Mouse (Mus musculus): ENCODE results near the gene Mafg. TPM values are rescaled to one million over a fixed set of nuclear protein-coding genes. Genes with fewer than 3 reads are reported as not detected.
A peak's percentile ranks its signal among the peaks of the same experiment; 100 is the strongest.

The Mafg gene
- total and polyA plus RNA-seq, 3 experiments: 17.0 to 63.7 (median 29.3) TPM

- TF ChIP-seq RCOR1 (conservative IDR thresholded peaks at IDR 0.05; ENCODE audit: low read depth, low read length): no peak; the same call in 1 of the 2 replicates
- TF ChIP-seq USF1 (IDR thresholded peaks at IDR 0.05; ENCODE audit: low read depth, low read length): no peak; the same call in 1 of the 2 replicates
- TF ChIP-seq UBTF (IDR thresholded peaks at IDR 0.05; ENCODE audit: low read depth, low read length): peak; percentile 17; the same call in 1 of the 2 replicates
- peak; percentile 95 for TF ChIP-seq NELFE (IDR thresholded peaks at IDR 0.05; ENCODE audit: low read depth, low read length)
- no peak for TF ChIP-seq PAX5 (IDR thresholded peaks at IDR 0.05; ENCODE audit: low read length)
- TF ChIP-seq IRF4 (IDR thresholded peaks at IDR 0.05; ENCODE audit: low read depth, low read length): peak; percentile 13; the same call in 1 of the 2 replicates
- TF ChIP-seq BHLHE40 (IDR thresholded peaks at IDR 0.05; ENCODE audit: low read depth, low read length): peak; percentile 92
- no peak for TF ChIP-seq ETS1 (conservative IDR thresholded peaks at IDR 0.05; ENCODE audit: low read depth, low read length)
- no peak for TF ChIP-seq MAFK (IDR thresholded peaks at IDR 0.05; ENCODE audit: insufficient replicate concordance, low read length)
- TF ChIP-seq USF2 (conservative IDR thresholded peaks at IDR 0.05; ENCODE audit: low read depth, low read length): no peak
- peak; percentile 87 for TF ChIP-seq MXI1 (IDR thresholded peaks at IDR 0.05; ENCODE audit: low read depth, low read length)
- no peak for TF ChIP-seq CTCF (conservative IDR thresholded peaks at IDR 0.05 in 1 of 2, IDR thresholded peaks at IDR 0.05 in 1 of 2; ENCODE audit: low read depth in 2 of 2, low read length in 2 of 2)
- peak; percentile 99 for TF ChIP-seq POLR2AphosphoS2 (IDR thresholded peaks at IDR 0.05; ENCODE audit: low read depth, low read length)
- TF ChIP-seq POLR2A (IDR thresholded peaks at IDR 0.05; ENCODE audit: low read depth, low read length): peak; percentile 96
Measured at GRCm38 (mm10) chr11:120617519-120618112, 15.8 kb downstream of the Mafg start, which contains the start of gene Pcyt2 (continued).

DNA sequence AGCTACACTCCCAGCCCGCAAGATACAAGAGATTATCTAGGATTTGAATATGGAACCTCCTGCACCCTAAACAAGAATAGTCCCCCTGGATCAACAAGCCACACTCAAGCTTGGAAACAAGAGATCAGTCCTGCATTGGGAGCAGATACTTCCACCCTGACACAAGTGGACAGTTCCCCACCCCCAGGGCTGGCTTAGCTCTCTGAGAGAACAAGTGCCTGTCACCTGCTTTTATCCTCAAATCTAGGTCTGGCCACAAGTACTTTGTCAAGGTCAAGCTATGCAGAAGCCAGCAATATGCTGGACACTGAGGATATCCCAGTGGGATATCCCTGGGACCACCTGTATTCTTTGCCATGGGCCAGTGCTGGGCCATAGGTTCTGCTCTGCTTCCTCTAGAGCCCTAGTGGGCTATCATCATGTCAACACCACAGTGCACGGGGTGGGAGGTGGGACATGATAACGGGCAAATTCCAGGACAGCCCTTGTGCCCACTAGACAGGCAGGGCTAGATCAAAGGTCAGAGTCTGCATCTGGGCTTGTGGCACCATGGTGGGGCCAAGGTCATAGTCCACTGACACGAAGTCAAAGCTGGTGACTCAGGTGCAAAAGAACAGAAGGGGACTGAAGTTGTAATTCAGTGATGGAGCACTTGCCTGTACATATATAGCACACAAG is 16.6 kb downstream of the Mafg start:
- H3K4me3 ChIP-seq (replicated peaks in 1 of 3; ENCODE audit: low read depth in 2 of 3, low read length in 2 of 3, poor library complexity in 1 of 3): peak overlapping the region; percentile 75 to 87 (median 79)
- 0 out of 2 replicates have a peak overlapping the region, but pooled peaks have one; percentile 59 for H3K27ac ChIP-seq (ENCODE audit: insufficient read depth, low read depth)
- TF ChIP-seq TCF12 (IDR thresholded peaks at IDR 0.05; ENCODE audit: low read depth, low read length): no peak
- no peak for TF ChIP-seq KAT2A (IDR thresholded peaks at IDR 0.05; ENCODE audit: insufficient replicate concordance, low read length)
- TF ChIP-seq SMC3 (IDR thresholded peaks at IDR 0.05; ENCODE audit: low read depth, low read length): no peak
- TF ChIP-seq MEF2A (IDR thresholded peaks at IDR 0.05; ENCODE audit: borderline replicate concordance, low read depth, low read length): no peak
- TF ChIP-seq SIN3A (IDR thresholded peaks at IDR 0.05; ENCODE audit: low read length): no peak
- no peak for TF ChIP-seq JUN (IDR thresholded peaks at IDR 0.05; ENCODE audit: insufficient read depth, low read depth, low read length)
- no peak for TF ChIP-seq PAX5 (IDR thresholded peaks at IDR 0.05; ENCODE audit: low read length)
- no peak for TF ChIP-seq GABPA (IDR thresholded peaks at IDR 0.05; ENCODE audit: insufficient replicate concordance, low read depth, low read length)
- TF ChIP-seq NRF1 (IDR thresholded peaks at IDR 0.05; ENCODE audit: low read depth, low read length): no peak
- TF ChIP-seq RAD21 (IDR thresholded peaks at IDR 0.05; ENCODE audit: low read depth, low read length): no peak
- no peak for TF ChIP-seq CHD1 (IDR thresholded peaks at IDR 0.05; ENCODE audit: low read depth, low read length)
- dilution Hi-C loops (cut with MboI; ENCODE audit: extremely low pct_ligation_motif_present, extremely low pct_unique_long_range_greater_than_20kb, low sequenced_read_pairs): no loop called here
- H3K4me1 ChIP-seq (ENCODE audit: control insufficient read depth in 1 of 2, insufficient read depth in 2 of 2): peaks cover 8 to 36% of the 10 kb centered on the region in 2 experiments
- DNase-seq (ENCODE audit: extremely low read depth): no peak
- H3K79me2 ChIP-seq (replicated peaks; ENCODE audit: control insufficient read depth, extremely low read depth, insufficient read depth, poor library complexity, severe bottlenecking): peaks cover 22% of the 10 kb centered on the region
- H3K9me3 ChIP-seq (replicated peaks; ENCODE audit: low read length): no peaks in the 10 kb centered on the region
- H3K36me3 ChIP-seq (replicated peaks in 1 of 2; ENCODE audit: control insufficient read depth in 1 of 2, insufficient read depth in 1 of 2, low read length in 1 of 2): peaks cover 64 to 80% of the 10 kb centered on the region in 2 experiments
- H3K9ac ChIP-seq (ENCODE audit: insufficient read depth, low read depth): peak overlapping the region; percentile 73
- H3K4me2 ChIP-seq (ENCODE audit: insufficient read depth, low read depth, poor library complexity, severe bottlenecking): peak overlapping the region; percentile 63
- no peaks in the 10 kb centered on the region for H3K27me3 ChIP-seq (replicated peaks)
- in situ Hi-C loops (cut with MboI; ENCODE audit: low pct_ligation_motif_present, low pct_unique_long_range_greater_than_20kb, low sequenced_read_pairs): no loop called here

Data from CH12.LX (cell line).